Mouse (Mus musculus): ENCODE measurements at regions not wholly inside any gene's neighbourhood (a gene's known extent, or its start where the extent isn't known, plus 50 kb on each side); places are given as distances from the start of the nearest gene placed in this dataset.

DNA sequence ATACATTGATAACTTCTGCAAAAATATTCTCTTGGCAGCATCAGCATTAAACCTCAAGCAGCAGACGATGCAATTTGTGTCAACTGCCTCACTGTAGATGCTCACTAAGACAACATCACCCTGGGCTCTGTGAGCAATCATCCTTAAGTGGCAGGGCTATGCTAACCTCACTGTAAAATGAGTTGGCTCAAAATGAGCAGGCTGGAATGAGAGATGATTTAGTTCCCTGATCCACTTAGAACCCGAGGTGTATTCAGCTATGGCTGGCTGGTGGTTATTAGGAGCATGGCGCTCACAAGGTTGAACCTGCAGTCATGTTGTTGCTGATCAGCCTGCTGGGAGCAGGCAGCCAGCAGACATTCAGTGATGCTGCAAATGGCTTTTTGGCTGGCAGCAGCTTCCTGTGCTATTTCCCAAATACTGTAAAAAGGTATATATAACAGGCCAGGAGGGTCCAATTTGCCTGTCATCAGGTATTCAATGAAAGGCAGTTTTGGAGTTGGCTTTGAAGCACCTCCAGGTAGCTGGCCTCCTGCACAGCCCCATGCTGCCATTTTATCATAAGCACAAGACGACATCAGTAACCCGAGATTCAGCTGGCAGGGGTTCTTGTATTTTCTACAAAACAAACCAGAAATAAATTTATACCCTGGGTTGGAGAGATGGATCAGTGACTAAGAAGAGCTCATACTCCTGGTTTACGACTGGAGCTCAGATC lies 159.6 kb upstream of the Nrsn1 start:
- Histone ChIP-seq H3K27me3 (ENCODE audit: control insufficient read depth, insufficient read depth, low read length) (no peaks in the 10 kb centered on the region), H3K4me2 (ENCODE audit: low read depth, low read length) (no peak overlapping the region), H3K4me1 (ENCODE audit: control insufficient read depth, insufficient read depth, low read length) (0 out of 2 replicates have a peak, but pooled peaks cover 2% of the 10 kb centered on the region), H3K27ac (ENCODE audit: low read depth, low read length) (peak overlapping the region; percentile 39; the same call in 1 of the 2 replicates), H3K9me3 (ENCODE audit: control insufficient read depth, low read length) (no peaks in the 10 kb centered on the region), H3K9ac (replicated peaks; ENCODE audit: low read depth, low read length) (no peak overlapping the region), H3K36me3 (ENCODE audit: control insufficient read depth, insufficient read depth, low read length) (no peaks in the 10 kb centered on the region), H3K4me3 (ENCODE audit: low read depth, low read length) (no peak overlapping the region)
- 60% methylated on average over 6 of the region's 6 CpGs for WGBS
- ATAC-seq (ENCODE audit: low read depth): peak; percentile 49; the same call in 1 of the 2 replicates

DNA sequence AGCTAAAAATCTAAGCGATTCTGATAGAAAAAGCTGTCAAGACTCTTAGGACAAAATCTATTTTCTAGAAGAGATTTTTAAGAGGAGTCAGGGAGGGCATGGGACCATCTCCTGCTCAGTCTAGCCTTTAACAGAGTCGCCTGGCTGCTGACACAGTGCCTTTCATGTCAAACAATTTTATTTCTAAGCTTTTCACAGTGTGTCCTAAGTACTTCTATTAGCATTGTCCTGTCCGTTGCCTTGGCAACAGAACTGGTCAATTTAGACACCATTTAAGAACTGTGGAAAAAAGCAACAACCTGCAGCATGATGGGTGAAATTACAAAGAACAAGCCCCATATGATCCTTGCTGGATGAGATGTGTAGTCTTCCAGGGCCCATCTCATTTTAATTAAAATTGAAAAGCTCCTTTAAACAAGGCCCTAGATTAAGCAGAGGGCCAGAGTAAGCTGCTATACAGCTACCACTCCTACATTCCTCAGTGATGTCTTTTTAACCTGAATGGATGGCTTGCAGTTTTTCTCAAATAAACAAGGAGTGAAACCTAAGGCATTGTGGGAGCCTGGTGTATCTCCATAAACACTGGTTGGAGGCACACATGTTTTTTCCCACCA lies 133.0 kb upstream of the Nrsn1 start:
- 15% methylated on average over 3 of the region's 3 CpGs for WGBS
- Histone ChIP-seq H3K4me1 (ENCODE audit: control insufficient read depth, insufficient read depth, low read length) (peaks cover 11% of the 10 kb centered on the region; the same call in 1 of the 2 replicates), H3K4me2 (ENCODE audit: low read depth, low read length) (no peak overlapping the region), H3K27ac (ENCODE audit: low read depth, low read length) (peak overlapping the region; percentile 45; the same call in 1 of the 2 replicates), H3K9ac (replicated peaks; ENCODE audit: low read depth, low read length) (no peak overlapping the region), H3K9me3 (ENCODE audit: control insufficient read depth, low read length) (no peaks in the 10 kb centered on the region), H3K4me3 (ENCODE audit: low read depth, low read length) (no peak overlapping the region), H3K27me3 (ENCODE audit: control insufficient read depth, insufficient read depth, low read length) (no peaks in the 10 kb centered on the region), H3K36me3 (ENCODE audit: control insufficient read depth, insufficient read depth, low read length) (no peaks in the 10 kb centered on the region)
- peak; percentile 42; the same call in 1 of the 2 replicates for ATAC-seq (ENCODE audit: low read depth)

DNA sequence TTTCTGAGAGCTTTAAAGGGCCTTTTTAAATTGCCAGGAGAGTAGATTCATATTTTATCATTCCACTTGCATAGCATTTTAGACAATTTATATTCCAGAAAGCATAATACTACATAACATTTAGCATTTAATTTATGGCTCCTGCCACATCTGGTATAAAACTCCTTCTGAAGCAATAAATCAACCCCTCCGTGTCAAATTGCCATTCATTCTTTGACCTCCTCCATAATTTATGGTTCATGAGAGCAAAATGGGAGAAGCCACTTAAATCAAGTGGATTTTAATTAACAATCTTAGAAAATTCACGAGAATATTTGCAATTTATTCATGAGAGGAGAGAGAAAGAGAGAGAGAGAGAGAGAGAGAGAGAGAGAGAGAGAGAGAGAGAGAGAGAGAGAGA lies 132.4 kb upstream of the Nrsn1 start:
- no peak overlapping the region for H3K9ac ChIP-seq (replicated peaks; ENCODE audit: low read depth, low read length)
- H3K36me3 ChIP-seq (ENCODE audit: control insufficient read depth, insufficient read depth, low read length): no peaks in the 10 kb centered on the region
- no peaks in the 10 kb centered on the region for H3K9me3 ChIP-seq (ENCODE audit: control insufficient read depth, low read length)
- H3K27me3 ChIP-seq (ENCODE audit: control insufficient read depth, insufficient read depth, low read length): no peaks in the 10 kb centered on the region
- H3K4me1 ChIP-seq (ENCODE audit: control insufficient read depth, insufficient read depth, low read length): peaks cover 11% of the 10 kb centered on the region; the same call in 1 of the 2 replicates
- no peak overlapping the region for H3K27ac ChIP-seq (ENCODE audit: low read depth, low read length)
- WGBS: 11% methylated on average over 2 of the region's 2 CpGs
- H3K4me2 ChIP-seq (ENCODE audit: low read depth, low read length): no peak overlapping the region
- no peak for ATAC-seq (ENCODE audit: low read depth)
- no peak overlapping the region for H3K4me3 ChIP-seq (ENCODE audit: low read depth, low read length)

DNA sequence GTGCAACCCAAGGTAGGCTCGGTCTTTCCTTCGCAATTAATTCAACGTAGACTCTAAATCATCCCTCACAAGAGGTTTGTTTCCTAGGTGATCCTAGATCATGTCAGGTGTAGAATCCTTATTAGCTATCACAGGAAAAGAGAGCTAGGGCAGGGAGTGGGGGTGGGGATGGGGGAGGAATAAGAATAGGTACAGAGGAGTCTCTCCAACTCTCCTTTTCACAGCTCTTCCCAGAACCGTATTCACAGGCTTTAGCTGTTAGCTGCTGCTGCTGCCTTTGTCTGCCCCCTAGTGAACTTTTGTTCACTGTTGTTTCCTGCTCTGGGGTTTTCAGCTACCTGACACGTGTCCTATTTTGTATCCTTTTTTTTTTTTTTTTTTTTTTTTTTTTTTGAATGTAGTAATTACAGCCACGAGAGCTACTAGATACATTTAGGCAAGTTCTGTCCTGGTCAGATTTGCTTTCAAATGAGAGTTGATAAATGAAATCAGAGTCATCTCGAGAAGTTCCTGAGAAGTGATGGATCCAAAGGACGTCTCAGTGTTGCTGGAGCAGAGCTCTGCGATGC lies 131.7 kb upstream of the Nrsn1 start:
- no peaks in the 10 kb centered on the region for H3K9me3 ChIP-seq (ENCODE audit: control insufficient read depth, low read length)
- 24% methylated on average over 9 of the region's 9 CpGs for WGBS
- H3K27me3 ChIP-seq (ENCODE audit: control insufficient read depth, insufficient read depth, low read length): no peaks in the 10 kb centered on the region
- H3K4me3 ChIP-seq (ENCODE audit: low read depth, low read length): no peak overlapping the region
- H3K4me1 ChIP-seq (ENCODE audit: control insufficient read depth, insufficient read depth, low read length): peaks cover 11% of the 10 kb centered on the region; the same call in 1 of the 2 replicates
- H3K4me2 ChIP-seq (ENCODE audit: low read depth, low read length): no peak overlapping the region
- ATAC-seq (ENCODE audit: low read depth): peak; percentile 73
- H3K9ac ChIP-seq (replicated peaks; ENCODE audit: low read depth, low read length): no peak overlapping the region
- no peaks in the 10 kb centered on the region for H3K36me3 ChIP-seq (ENCODE audit: control insufficient read depth, insufficient read depth, low read length)
- H3K27ac ChIP-seq (ENCODE audit: low read depth, low read length): no peak overlapping the region

DNA sequence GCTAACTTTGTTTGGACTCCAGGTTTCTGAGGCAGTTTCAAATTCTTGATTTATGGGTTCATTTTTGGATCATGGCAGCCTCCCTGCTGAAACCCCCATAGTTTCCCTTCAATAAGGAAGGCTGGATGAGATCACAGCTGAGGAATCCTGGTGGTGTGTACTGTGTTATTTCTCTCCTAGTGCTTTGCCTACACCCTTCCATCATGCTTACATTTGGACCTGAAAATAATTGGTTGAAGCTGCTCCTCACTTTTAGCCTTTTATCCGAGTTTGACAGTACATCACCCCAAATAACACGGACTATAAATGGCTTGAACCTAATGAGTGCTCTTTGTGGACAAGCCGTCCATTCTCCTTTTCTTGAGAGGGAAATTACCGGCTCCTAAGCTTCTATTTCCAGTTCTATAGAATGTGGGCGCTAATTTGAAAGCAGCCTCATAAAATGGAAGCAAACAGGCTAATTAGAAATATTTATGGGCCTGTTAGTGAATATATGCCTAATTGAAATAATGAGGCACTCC lies 122.5 kb upstream of the Nrsn1 start:
- Histone ChIP-seq H3K9ac (replicated peaks; ENCODE audit: low read depth, low read length) (no peak overlapping the region), H3K36me3 (ENCODE audit: control insufficient read depth, insufficient read depth, low read length) (no peaks in the 10 kb centered on the region), H3K4me3 (ENCODE audit: low read depth, low read length) (no peak overlapping the region), H3K27ac (ENCODE audit: low read depth, low read length) (no peak overlapping the region), H3K27me3 (ENCODE audit: control insufficient read depth, insufficient read depth, low read length) (no peaks in the 10 kb centered on the region), H3K4me1 (ENCODE audit: control insufficient read depth, insufficient read depth, low read length) (no peaks in the 10 kb centered on the region), H3K9me3 (ENCODE audit: control insufficient read depth, low read length) (no peaks in the 10 kb centered on the region), H3K4me2 (ENCODE audit: low read depth, low read length) (no peak overlapping the region)
- no peak for ATAC-seq (ENCODE audit: low read depth)
- WGBS: 19% methylated on average over 5 of the region's 5 CpGs

DNA sequence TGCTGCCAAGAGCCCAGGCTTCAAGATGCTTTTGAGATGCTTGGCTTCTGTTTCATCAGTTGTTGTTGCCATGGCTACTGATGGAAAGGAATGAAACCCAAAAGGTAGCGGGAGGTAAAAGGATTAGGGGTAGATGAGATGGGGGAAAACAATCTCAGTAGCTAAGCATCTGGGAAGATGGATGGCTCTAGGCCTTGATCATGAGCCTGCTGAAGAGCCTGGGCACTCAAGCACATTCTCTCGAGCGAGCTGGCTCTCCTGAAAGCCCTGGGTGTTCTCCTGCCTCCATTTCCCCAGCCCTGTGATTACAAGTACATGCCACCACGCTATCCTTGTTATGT lies 92.3 kb upstream of the Nrsn1 start:
- H3K36me3 ChIP-seq (ENCODE audit: control insufficient read depth, insufficient read depth, low read length): no peaks in the 10 kb centered on the region
- WGBS: 69% methylated on average over 4 of the region's 4 CpGs
- no peak overlapping the region for H3K4me3 ChIP-seq (ENCODE audit: low read depth, low read length)
- no peak overlapping the region for H3K9ac ChIP-seq (replicated peaks; ENCODE audit: low read depth, low read length)
- H3K4me2 ChIP-seq (ENCODE audit: low read depth, low read length): no peak overlapping the region
- ATAC-seq (ENCODE audit: low read depth): peak; percentile 28; the same call in 1 of the 2 replicates
- no peaks in the 10 kb centered on the region for H3K27me3 ChIP-seq (ENCODE audit: control insufficient read depth, insufficient read depth, low read length)
- H3K4me1 ChIP-seq (ENCODE audit: control insufficient read depth, insufficient read depth, low read length): no peaks in the 10 kb centered on the region
- H3K9me3 ChIP-seq (ENCODE audit: control insufficient read depth, low read length): no peaks in the 10 kb centered on the region
- no peak overlapping the region for H3K27ac ChIP-seq (ENCODE audit: low read depth, low read length)

DNA sequence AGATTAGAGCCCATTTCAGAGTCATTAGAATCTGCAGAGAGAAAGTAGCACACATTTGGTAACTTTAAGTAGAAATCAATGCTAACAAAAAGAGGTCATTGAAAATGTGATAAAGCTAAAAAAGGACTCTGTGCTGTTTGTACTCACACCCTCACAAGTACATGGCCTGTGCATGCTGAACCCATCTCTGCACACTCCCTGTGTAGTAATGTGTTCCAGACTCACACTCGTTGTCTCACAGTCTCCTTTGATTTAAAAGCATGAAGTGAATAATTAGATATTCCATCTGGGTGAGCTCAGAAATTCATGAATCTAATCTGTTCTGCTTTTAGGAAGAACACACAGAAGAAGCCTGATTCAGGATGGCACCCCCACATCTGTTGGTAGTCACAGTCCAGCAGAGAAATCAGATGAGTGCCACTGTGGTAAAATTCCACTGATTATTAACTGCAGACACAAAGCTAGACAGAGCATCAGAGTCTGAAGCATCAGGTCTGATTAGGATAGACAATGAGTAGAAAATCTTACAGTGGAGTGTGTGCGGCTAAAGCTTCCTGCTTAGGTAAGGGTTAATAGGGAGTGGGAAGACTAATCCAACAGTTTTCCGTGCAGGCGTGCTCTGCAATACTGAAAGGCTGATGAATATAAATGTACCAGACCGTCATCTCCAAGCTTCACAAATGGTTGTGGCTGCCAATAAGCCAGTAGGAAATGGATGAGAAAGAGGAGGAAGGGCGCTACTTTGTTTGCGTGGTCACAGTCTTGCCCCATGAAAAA lies 91.7 kb upstream of the Nrsn1 start:
- Histone ChIP-seq H3K4me2 (ENCODE audit: low read depth, low read length) (no peak overlapping the region), H3K4me1 (ENCODE audit: control insufficient read depth, insufficient read depth, low read length) (no peaks in the 10 kb centered on the region)
- WGBS: 54% methylated on average over 7 of the region's 7 CpGs

DNA sequence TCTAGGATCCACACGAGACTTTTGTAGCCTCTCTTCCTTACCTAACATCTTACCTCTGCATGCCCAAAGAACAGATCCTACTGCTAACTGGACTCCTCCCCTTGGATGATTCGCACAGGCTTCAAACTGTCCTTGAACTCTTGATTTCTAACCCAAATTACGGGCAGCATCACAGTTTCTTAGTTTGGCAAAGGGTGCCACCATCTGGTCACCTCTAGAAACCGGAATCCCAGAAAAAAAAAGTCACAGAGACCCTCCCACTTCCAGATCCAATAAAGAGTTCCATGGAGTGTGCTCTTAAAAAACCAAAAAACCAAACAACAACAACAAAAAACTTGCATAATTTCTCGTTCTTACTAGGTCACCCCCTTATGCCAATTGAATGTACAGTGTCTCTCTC lies 77.3 kb upstream of the Nrsn1 start:
- Histone ChIP-seq H3K27me3 (ENCODE audit: control insufficient read depth, insufficient read depth, low read length) (no peaks in the 10 kb centered on the region), H3K4me2 (ENCODE audit: low read depth, low read length) (no peak overlapping the region), H3K9ac (replicated peaks; ENCODE audit: low read depth, low read length) (no peak overlapping the region), H3K4me1 (ENCODE audit: control insufficient read depth, insufficient read depth, low read length) (no peaks in the 10 kb centered on the region), H3K36me3 (ENCODE audit: control insufficient read depth, insufficient read depth, low read length) (no peaks in the 10 kb centered on the region), H3K4me3 (ENCODE audit: low read depth, low read length) (no peak overlapping the region), H3K9me3 (ENCODE audit: control insufficient read depth, low read length) (no peaks in the 10 kb centered on the region), H3K27ac (ENCODE audit: low read depth, low read length) (no peak overlapping the region)
- 55% methylated on average over 5 of the region's 5 CpGs for WGBS
- no peak for ATAC-seq (ENCODE audit: low read depth)

More for the DNA sequence above, 91.7 kb upstream of the Nrsn1 start:
- Histone ChIP-seq H3K36me3 (ENCODE audit: control insufficient read depth, insufficient read depth, low read length) (no peaks in the 10 kb centered on the region), H3K9me3 (ENCODE audit: control insufficient read depth, low read length) (no peaks in the 10 kb centered on the region), H3K9ac (replicated peaks; ENCODE audit: low read depth, low read length) (no peak overlapping the region), H3K27me3 (ENCODE audit: control insufficient read depth, insufficient read depth, low read length) (no peaks in the 10 kb centered on the region), H3K4me3 (ENCODE audit: low read depth, low read length) (no peak overlapping the region), H3K27ac (ENCODE audit: low read depth, low read length) (no peak overlapping the region)
- ATAC-seq (ENCODE audit: low read depth): peak; percentile 31; the same call in 1 of the 2 replicates
